Mouse (Mus musculus) heart, embryonic 15.5 days (tissue): ENCODE measurements around the gene Dgki. TPM values are rescaled to one million over a fixed set of nuclear protein-coding genes. Genes with fewer than 3 reads are reported as not detected.
A peak's percentile ranks its signal among the peaks of the same experiment; 100 is the strongest.

ENCODE experiments used
- ATAC-seq: fragments of 200-750 bp; cut with Nextera tagmentation; replicated peaks from 2 replicates; pipeline ENCODE4 v1.8.0; 2017; ENCODE audit warnings: low read depth, moderate TSS enrichment; ENCODE audit not compliant: insufficient number of reproducible peaks, insufficient read depth, low FRiP score
- H3K27ac ChIP-seq: fragments of 300-500 bp; sonication (generic); 2 replicates; pipeline ENCODE4 v1.5.1; 2015; ENCODE audit warnings: mild to moderate bottlenecking, inconsistent platforms
- H3K27me3 ChIP-seq: fragments of 300-500 bp; sonication (generic); 2 replicates; pipeline ENCODE4 v1.6.1; 2015; ENCODE audit warnings: inconsistent platforms
- H3K36me3 ChIP-seq: fragments of 300-500 bp; sonication (generic); 2 replicates; pipeline ENCODE4 v1.6.1; 2015; ENCODE audit warnings: mild to moderate bottlenecking, inconsistent platforms
- H3K4me1 ChIP-seq: fragments of 300-500 bp; sonication (generic); replicated peaks from 2 replicates; pipeline ENCODE4 v1.6.1; 2015; ENCODE audit warnings: inconsistent platforms
- H3K4me2 ChIP-seq: fragments of 300-500 bp; sonication (generic); 2 replicates; pipeline ENCODE4 v1.6.1; 2015; ENCODE audit warnings: inconsistent platforms, mild to moderate bottlenecking, moderate library complexity
- H3K4me3 ChIP-seq: fragments of 300-500 bp; sonication (generic); 2 replicates; pipeline ENCODE4 v1.5.1; 2015; ENCODE audit warnings: mild to moderate bottlenecking, inconsistent platforms
- H3K9ac ChIP-seq: fragments of 300-500 bp; sonication (generic); 2 replicates; pipeline ENCODE4 v1.6.1; 2015; ENCODE audit warnings: mild to moderate bottlenecking, inconsistent platforms
- H3K9me3 ChIP-seq: fragments of 300-500 bp; sonication (generic); replicated peaks from 2 replicates; pipeline ENCODE4 v1.6.1; 2016; ENCODE audit warnings: inconsistent platforms
- WGBS: fragments of 180-500 bp; shearing (Covaris S2); methylation state at CpG from one replicate; pipeline ENCODE4 v1.1.7; 2015; ENCODE audit warnings: mixed read lengths; 5-methylcytosine and 5-hydroxymethylcytosine counted together
- polyA plus RNA-seq: library from polyadenylated mRNA; unstranded; fragments of >200 nt; fragmentation: Nextera tagmentation; extraction: Ambion mirVana; gene quantifications from 2 replicates; pipeline ENCODE4 v1.2.1, GENCODE M21; 2015

Dgki gene
- polyA plus RNA-seq, 1 experiment from 2014 or later: 0.48 TPM

DNA sequence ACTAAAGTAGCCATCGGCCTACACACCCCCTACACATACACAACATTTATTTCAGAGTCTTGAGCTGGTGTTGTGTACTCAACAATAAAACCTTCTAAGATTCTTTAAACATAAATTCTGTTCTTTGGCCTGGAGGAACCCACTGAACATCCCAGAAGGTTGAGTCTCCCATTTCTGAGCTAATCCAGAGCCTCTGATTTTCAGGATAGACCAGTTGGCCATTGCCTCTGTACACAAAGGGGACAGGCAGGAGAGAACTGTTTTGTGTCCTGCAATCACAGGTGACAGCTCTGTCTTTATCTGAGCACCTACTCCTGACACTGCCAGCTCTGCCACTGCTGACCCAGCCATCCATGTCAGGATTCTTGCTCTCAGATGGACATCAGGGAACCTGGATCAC is 8.8 kb downstream of the Dgki start:
- Histone ChIP-seq H3K4me1 (no peaks in the 10 kb centered on the region), H3K27ac (no peak overlapping the region), H3K4me2 (no peak overlapping the region), H3K9ac (no peak overlapping the region), H3K4me3 (no peak overlapping the region), H3K36me3 (no peaks in the 10 kb centered on the region), H3K9me3 (no peaks in the 10 kb centered on the region), H3K27me3 (no peaks in the 10 kb centered on the region)
- ATAC-seq: no peak
- WGBS: 94% methylated on average over 1 of the region's 1 CpGs

DNA sequence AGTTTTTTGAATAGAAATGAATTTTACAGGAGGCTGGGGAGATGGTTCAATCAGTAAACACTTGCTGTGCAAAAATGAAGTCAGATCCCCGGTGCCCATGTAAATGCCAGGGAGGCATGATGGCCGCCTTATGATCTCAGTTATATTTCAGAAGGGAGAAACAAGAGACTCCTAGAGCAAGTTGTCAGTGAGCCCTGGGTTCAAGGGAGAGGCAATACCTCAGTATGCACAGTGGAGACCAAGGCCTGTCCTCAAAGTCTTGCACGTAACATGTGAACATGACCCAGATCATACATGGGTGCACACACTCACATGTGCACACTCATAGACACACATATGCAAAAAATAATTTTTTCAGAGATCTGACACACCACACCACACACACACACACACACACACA is 9.3 kb downstream of the Dgki start:
- WGBS: 94% methylated on average over 3 of the region's 3 CpGs
- Histone ChIP-seq H3K9me3 (no peaks in the 10 kb centered on the region), H3K27me3 (no peaks in the 10 kb centered on the region), H3K27ac (no peak overlapping the region), H3K9ac (no peak overlapping the region), H3K36me3 (no peaks in the 10 kb centered on the region), H3K4me2 (no peak overlapping the region), H3K4me1 (no peaks in the 10 kb centered on the region), H3K4me3 (no peak overlapping the region)
- ATAC-seq: no peak

DNA sequence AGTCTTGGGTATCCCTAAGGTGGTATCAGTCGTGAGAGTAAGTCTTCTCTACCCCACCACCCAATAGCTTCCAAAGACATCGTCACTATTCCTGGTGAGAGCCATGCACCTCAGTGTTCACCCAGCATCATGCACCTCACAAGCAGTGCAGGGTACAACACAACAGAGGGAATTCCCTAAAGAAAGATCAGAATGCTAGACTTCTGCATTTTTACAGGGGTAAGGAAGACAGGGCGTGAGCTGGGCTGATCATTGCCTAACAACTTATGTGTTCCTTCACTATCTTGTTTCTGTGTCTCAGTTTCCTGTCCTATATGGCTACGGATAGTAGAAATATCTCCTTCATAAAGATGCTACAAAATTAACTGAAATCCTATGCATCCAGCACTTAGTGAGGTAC is 13.8 kb downstream of the Dgki start:
- H3K36me3 ChIP-seq: no peaks in the 10 kb centered on the region
- 87% methylated on average over 4 of the region's 4 CpGs for WGBS
- H3K4me2 ChIP-seq: no peak overlapping the region
- H3K9ac ChIP-seq: no peak overlapping the region
- H3K9me3 ChIP-seq: no peaks in the 10 kb centered on the region
- no peak overlapping the region for H3K27ac ChIP-seq
- no peak for ATAC-seq
- H3K27me3 ChIP-seq: no peaks in the 10 kb centered on the region
- no peak overlapping the region for H3K4me3 ChIP-seq
- peaks cover 16% of the 10 kb centered on the region for H3K4me1 ChIP-seq

DNA sequence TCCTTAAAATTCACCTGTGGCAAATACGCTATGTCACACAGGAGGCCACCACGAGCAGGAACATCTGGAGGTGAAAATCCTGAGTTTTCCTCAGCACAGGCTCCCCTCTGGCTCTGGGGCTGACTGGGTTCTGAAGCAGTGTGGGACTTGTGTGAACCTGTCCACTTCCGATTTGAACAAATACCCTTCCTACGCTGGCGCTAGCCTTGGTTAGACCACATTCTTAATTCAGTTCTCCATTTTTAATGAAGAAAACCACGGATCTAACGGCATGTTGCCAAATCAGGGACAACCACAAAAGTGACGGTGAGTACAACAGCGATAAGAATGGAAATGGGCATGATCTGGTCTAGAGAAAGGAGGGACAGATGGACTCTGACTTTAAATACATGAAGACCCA is 15.1 kb downstream of the Dgki start:
- H3K4me1 ChIP-seq: peaks cover 16% of the 10 kb centered on the region

DNA sequence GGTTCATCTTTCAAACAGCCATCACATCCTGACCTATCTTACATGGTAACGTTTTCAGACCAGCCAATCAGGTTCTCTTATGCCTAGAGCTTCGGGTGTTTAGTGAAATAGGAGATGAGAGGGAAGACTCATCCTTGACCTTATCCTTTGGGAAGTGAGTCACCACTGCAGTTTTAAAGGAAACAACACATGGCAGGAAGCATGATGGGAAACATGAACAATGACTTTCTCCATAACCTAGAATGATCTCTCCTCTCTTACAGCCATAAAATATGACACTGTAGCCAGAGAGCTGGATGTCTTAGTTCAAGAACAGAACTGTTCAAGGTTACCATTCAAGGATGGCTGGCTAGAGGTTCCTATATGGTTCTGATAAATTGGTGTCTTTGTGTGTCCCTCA is 16.6 kb downstream of the Dgki start:
- H3K27ac ChIP-seq: no peak overlapping the region
- H3K36me3 ChIP-seq: no peaks in the 10 kb centered on the region
- H3K27me3 ChIP-seq: no peaks in the 10 kb centered on the region
- ATAC-seq: no peak
- WGBS: 38% methylated on average over 2 of the region's 2 CpGs
- no peak overlapping the region for H3K4me2 ChIP-seq
- no peak overlapping the region for H3K9ac ChIP-seq
- peaks cover 16% of the 10 kb centered on the region for H3K4me1 ChIP-seq
- H3K4me3 ChIP-seq: no peak overlapping the region
- no peaks in the 10 kb centered on the region for H3K9me3 ChIP-seq

More for the DNA sequence above, 15.1 kb downstream of the Dgki start:
- no peak overlapping the region for H3K27ac ChIP-seq
- H3K4me3 ChIP-seq: no peak overlapping the region
- H3K9ac ChIP-seq: no peak overlapping the region
- H3K27me3 ChIP-seq: no peaks in the 10 kb centered on the region
- H3K9me3 ChIP-seq: no peaks in the 10 kb centered on the region
- H3K4me2 ChIP-seq: no peak overlapping the region
- ATAC-seq: no peak
- no peaks in the 10 kb centered on the region for H3K36me3 ChIP-seq
- 90% methylated on average over 9 of the region's 9 CpGs for WGBS

DNA sequence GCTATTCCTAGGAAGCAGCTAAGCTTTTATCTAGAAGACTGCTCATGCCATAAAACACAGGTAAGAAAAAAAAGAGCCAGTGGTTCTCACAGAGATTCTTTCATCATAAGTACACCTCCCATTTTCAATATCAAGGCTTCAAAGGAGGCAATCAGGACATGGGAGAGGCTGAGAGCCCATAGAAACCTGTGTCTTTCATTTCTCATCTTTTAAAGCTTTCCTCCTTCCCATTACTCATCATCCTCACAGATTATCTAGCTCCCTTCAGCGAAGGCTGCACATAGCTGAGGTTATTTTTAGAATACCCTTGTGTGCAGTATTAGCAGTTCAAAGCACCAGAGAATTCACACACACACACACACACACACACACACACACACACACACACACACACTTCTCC is 17.3 kb downstream of the Dgki start:
- Histone ChIP-seq H3K27ac (no peak overlapping the region), H3K4me2 (no peak overlapping the region), H3K4me3 (no peak overlapping the region), H3K36me3 (no peaks in the 10 kb centered on the region), H3K4me1 (peaks cover 16% of the 10 kb centered on the region), H3K27me3 (no peaks in the 10 kb centered on the region), H3K9ac (no peak overlapping the region), H3K9me3 (no peaks in the 10 kb centered on the region)
- 16% methylated on average over 1 of the region's 1 CpGs for WGBS
- ATAC-seq: no peak

DNA sequence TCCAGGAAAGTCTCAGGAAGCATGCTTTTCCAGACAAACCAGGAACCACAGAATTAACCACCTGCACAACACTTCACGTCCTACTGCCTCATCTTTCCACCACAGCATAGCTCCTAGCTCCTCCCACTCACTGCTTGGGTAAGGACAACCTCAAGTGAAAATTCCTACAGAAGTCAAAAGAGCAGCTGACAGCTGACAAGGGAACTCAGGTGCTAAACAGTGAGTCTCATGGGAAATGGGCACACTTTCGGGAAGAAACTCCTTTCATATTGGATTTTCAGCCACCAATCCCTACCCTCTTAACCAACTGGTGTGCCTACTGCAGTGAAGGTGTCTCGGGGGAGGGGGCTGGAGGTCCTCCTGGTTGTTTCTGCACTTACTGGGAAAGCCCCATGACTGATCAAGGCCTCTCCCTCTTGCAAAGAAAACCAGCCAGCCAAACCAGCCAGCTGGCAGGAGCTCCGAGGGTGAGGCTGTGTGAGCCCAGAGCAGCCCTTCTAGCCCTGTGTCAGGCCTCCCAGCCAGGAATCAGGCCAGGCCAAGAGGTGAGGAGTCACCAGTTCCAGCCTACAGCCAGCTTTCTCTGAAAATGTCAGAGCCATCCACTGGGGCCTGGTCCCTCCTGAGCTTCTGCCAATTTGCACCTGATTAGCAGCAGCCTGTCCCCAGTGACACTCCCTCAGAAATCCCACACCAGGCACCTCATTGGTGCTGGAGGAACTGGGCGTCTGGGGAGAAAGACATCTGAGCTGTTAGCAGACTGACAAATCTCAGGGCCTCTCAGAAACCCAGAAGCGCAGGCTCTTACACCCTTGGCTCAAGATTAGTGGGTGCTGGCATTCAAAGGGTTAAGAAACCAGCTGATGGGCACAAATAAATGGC is 22.9 kb downstream of the Dgki start:
- 37% methylated on average over 6 of the region's 6 CpGs for WGBS
- no peaks in the 10 kb centered on the region for H3K9me3 ChIP-seq
- H3K36me3 ChIP-seq: no peaks in the 10 kb centered on the region
- ATAC-seq: peak; percentile 43; the same call in 1 of the 2 replicates
- H3K4me3 ChIP-seq: no peak overlapping the region
- no peak overlapping the region for H3K9ac ChIP-seq
- no peaks in the 10 kb centered on the region for H3K27me3 ChIP-seq
- H3K4me2 ChIP-seq: no peak overlapping the region
- peak overlapping the region; percentile 19 for H3K27ac ChIP-seq
- peaks cover 19% of the 10 kb centered on the region for H3K4me1 ChIP-seq

DNA sequence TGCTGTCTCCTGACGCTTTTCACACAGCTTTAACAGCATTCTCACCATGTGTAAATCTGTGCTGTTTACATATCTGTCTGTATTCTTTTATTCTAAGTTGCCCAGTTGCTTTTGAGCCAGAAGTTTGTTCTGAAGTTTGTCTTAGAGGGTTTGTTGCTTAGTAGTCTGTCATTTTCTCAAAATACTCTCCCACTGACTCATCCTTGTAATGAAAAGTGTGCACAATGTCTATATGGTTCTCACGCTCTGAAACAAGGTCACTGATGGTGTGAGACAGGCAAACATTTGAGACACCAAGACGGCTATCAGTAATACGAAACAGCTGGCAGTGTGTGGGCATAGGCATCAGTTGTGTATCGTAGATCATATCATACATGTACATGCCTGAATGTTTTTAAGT is 23.8 kb downstream of the Dgki start:
- Histone ChIP-seq H3K9me3 (no peaks in the 10 kb centered on the region), H3K27ac (no peak overlapping the region), H3K36me3 (no peaks in the 10 kb centered on the region), H3K27me3 (no peaks in the 10 kb centered on the region), H3K4me1 (peaks cover 14% of the 10 kb centered on the region), H3K4me3 (no peak overlapping the region), H3K9ac (no peak overlapping the region), H3K4me2 (no peak overlapping the region)
- no peak for ATAC-seq
- 52% methylated on average over 5 of the region's 5 CpGs for WGBS

DNA sequence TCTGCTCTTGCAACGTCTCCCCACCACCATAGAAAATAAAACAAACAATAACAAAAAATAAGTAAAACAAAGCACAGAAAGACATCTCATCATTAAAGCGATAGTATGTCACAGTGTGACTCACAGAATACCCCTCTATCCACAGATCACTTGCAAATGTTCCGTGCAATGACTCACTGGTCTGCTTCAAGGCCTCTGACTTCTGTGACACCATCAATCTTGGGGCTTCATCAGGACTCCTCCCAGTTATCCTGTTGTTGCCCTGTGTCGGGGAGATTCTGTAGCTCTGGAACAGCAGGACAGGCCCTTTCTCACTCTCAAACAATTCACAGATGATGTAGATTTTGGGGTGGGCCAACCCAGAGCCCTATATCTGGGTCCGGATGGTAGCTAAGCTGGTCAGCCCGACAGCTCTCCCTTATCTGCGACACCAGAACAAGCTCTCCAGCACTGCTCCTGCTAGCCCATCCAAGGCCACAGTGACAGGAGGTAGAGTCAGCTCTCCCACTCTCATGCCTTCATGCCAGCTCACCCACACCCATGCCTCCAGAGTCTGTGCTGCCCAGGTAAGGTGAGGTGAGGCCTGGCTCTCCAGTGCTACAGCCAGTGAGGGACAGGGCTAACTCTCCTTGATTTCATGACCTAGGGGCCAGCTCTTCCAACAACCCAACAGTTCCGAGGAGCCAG is 28.9 kb downstream of the Dgki start:
- no peaks in the 10 kb centered on the region for H3K9me3 ChIP-seq
- 61% methylated on average over 8 of the region's 8 CpGs for WGBS
- no peak overlapping the region for H3K27ac ChIP-seq
- H3K4me2 ChIP-seq: no peak overlapping the region
- no peak overlapping the region for H3K4me3 ChIP-seq
- no peak for ATAC-seq
- no peaks in the 10 kb centered on the region for H3K27me3 ChIP-seq
- H3K36me3 ChIP-seq: no peaks in the 10 kb centered on the region
- no peak overlapping the region for H3K9ac ChIP-seq
- H3K4me1 ChIP-seq: peaks cover 1% of the 10 kb centered on the region; the same call in 1 of the 2 replicates

DNA sequence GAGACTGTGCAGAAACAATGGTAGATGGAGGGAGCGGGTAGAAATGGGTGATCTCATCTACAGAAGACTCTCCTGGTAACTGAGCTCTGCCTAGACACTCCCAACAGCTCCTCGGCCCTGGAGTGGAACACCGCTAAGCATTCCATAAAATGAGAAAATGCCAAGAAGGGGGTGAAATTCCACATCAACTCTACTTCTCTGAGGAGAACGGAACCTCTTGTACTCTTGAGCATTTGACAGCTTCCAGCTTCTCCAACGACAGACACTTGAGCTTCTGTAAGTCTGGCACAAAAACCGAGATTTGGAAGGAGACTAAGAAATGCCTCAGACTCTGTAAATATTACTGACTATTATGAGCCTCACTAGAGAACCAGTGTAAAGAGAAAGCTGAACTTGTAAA is 31.4 kb downstream of the Dgki start:
- no peak overlapping the region for H3K27ac ChIP-seq
- WGBS: 57% methylated on average over 6 of the region's 6 CpGs

DNA sequence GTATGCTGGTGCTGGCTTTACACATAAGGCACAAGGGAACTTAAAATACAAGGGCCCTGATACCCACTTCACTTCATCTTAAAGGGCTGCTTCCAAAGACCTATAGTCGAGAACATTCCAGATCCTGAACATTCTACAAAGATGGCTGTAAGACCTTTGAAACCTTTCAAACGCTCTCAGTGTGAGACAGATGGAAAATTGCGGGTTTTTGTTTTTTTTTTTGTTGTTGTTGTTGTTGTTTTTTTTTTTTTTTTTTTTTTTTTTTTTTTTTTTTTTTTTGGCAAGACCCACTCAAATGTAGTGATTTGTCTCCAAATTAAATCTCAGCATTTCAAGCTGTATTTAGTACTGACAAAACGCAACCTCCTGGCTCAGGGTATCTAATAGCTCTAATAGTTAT is 32.0 kb downstream of the Dgki start:
- H3K36me3 ChIP-seq: no peaks in the 10 kb centered on the region
- no peak overlapping the region for H3K27ac ChIP-seq
- H3K4me3 ChIP-seq: no peak overlapping the region
- H3K9me3 ChIP-seq: no peaks in the 10 kb centered on the region
- no peaks in the 10 kb centered on the region for H3K27me3 ChIP-seq
- 87% methylated on average over 4 of the region's 4 CpGs for WGBS
- no peak overlapping the region for H3K9ac ChIP-seq
- no peak overlapping the region for H3K4me2 ChIP-seq
- H3K4me1 ChIP-seq: no peaks in the 10 kb centered on the region; the same call in 1 of the 2 replicates
- no peak for ATAC-seq

More for the DNA sequence above, 31.4 kb downstream of the Dgki start:
- no peak overlapping the region for H3K9ac ChIP-seq
- ATAC-seq: no peak
- no peak overlapping the region for H3K4me3 ChIP-seq
- no peaks in the 10 kb centered on the region for H3K36me3 ChIP-seq
- H3K4me1 ChIP-seq: no peaks in the 10 kb centered on the region; the same call in 1 of the 2 replicates
- no peaks in the 10 kb centered on the region for H3K27me3 ChIP-seq
- H3K9me3 ChIP-seq: no peaks in the 10 kb centered on the region
- H3K4me2 ChIP-seq: no peak overlapping the region
